Mouse (Mus musculus) embryonic facial prominence, embryonic 12.5 days (tissue): Measurements from ENCODE around the gene Susd4. TPM values are rescaled to one million over a fixed set of nuclear protein-coding genes. Genes with fewer than 3 reads are reported as not detected.

Source experiments
- ATAC-seq: fragments of 200-750 bp; cut with Nextera tagmentation; 2 replicates; pipeline ENCODE4 v1.8.0; 2017; ENCODE audit not compliant: insufficient number of reproducible peaks, insufficient read depth, low FRiP score, low TSS enrichment
- H3K27ac ChIP-seq: fragments of 300-500 bp; sonication (generic); 2 replicates; pipeline ENCODE4 v1.5.1; 2016; ENCODE audit warnings: mild to moderate bottlenecking
- H3K27me3 ChIP-seq: fragments of 300-500 bp; sonication (generic); 2 replicates; pipeline ENCODE4 v1.6.1; 2016; ENCODE audit warnings: mild to moderate bottlenecking, moderate library complexity
- H3K36me3 ChIP-seq: fragments of 300-500 bp; sonication (generic); 2 replicates; pipeline ENCODE4 v1.6.1; 2016; ENCODE audit warnings: mild to moderate bottlenecking
- H3K4me1 ChIP-seq: fragments of 300-500 bp; sonication (generic); 2 replicates; pipeline ENCODE4 v1.6.1; 2016
- H3K4me2 ChIP-seq: fragments of 300-500 bp; sonication (generic); replicated peaks from 2 replicates; pipeline ENCODE4 v1.6.1; 2016; ENCODE audit warnings: mild to moderate bottlenecking, moderate library complexity
- H3K4me3 ChIP-seq: fragments of 300-500 bp; sonication (generic); 2 replicates; pipeline ENCODE4 v1.5.1; 2016; ENCODE audit warnings: mild to moderate bottlenecking
- H3K9ac ChIP-seq: fragments of 300-500 bp; sonication (generic); 2 replicates; pipeline ENCODE4 v1.6.1; 2016; ENCODE audit warnings: mild to moderate bottlenecking, moderate library complexity
- H3K9me3 ChIP-seq: fragments of 300-500 bp; sonication (generic); 2 replicates; pipeline ENCODE4 v1.6.1; 2016; ENCODE audit warnings: mild to moderate bottlenecking, moderate library complexity
- WGBS: fragments of 180-500 bp; shearing (Covaris S2); methylation state at CpG from one replicate; pipeline ENCODE4 v1.1.7; 2016; 5-methylcytosine and 5-hydroxymethylcytosine counted together
- polyA plus RNA-seq: library from polyadenylated mRNA; unstranded; fragments of >200 nt; fragmentation: Nextera tagmentation; extraction: Ambion mirVana; gene quantifications from 2 replicates; pipeline ENCODE4 v1.2.1, GENCODE M21; 2016

Susd4 gene
- polyA plus RNA-seq, 1 experiment from 2014 or later = 15.7 TPM

DNA sequence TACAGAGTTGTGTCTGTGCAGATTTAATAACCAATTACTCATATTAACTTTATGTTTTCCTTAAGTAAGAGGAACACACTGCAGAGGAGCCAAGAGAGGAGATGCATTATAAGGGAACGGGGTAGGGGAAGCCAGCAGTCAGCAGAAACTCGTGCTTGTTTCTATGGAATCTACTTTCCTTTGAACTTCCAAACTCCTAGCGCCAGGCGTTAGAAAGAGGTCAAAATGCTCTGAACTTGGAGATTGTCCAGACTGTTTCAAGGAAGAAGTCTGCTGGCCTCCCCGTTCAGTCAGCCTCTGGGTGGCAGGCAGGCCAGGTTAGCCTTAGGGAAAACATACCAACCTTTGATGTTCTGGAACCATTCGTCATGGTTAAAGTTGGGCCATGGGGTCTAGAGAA is 25.2 kb downstream of the Susd4 start:
- Histone ChIP-seq H3K4me2 (no peak overlapping the region), H3K4me3 (no peak overlapping the region)
- no peak for ATAC-seq

DNA sequence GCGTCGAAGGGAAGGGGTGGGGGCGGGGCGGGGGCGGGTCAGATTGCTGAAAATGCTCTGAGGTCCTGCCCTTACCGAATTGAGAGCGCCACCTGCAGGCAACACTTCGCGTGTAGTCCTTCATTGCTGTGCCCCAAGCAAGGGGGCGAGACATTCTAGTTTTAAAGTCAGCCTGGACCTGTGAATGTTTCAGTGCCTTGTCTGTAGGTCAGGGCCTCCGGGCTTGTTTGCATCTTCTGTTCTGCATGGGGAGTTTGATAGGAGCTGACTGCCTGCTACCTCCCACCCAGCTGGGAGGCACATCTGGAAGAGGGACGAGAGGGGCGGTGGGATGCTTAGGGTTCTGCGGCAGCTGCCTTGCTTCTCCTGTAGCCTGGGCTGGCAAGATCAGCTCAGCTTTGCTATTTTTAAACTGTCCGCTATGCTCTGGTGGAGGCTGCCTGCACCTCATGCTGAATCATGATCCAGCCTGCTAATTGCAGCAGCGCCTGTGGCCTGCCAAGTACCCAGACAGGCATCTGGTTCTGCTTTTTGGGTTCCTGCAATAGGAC is 28.9 kb downstream of the Susd4 start:
- Histone ChIP-seq H3K9me3 (no peaks in the 10 kb centered on the region), H3K4me3 (no peak overlapping the region), H3K4me2 (peak overlapping the region; percentile 32), H3K4me1 (peaks cover 20% of the 10 kb centered on the region), H3K36me3 (no peaks in the 10 kb centered on the region), H3K9ac (no peak overlapping the region), H3K27ac (peak overlapping the region; percentile 36; the same call in 1 of the 2 replicates), H3K27me3 (no peaks in the 10 kb centered on the region)
- 0 out of 2 replicates have a peak, but pooled peaks have one; percentile 55 for ATAC-seq
- 9% methylated on average over 16 of the region's 16 CpGs for WGBS

More for the DNA sequence above, 25.2 kb downstream of the Susd4 start:
- no peak overlapping the region for H3K27ac ChIP-seq
- 47% methylated on average over 6 of the region's 6 CpGs for WGBS
- H3K27me3 ChIP-seq = no peaks in the 10 kb centered on the region
- H3K9me3 ChIP-seq = no peaks in the 10 kb centered on the region
- no peak overlapping the region for H3K9ac ChIP-seq
- H3K4me1 ChIP-seq = peaks cover 26% of the 10 kb centered on the region
- no peaks in the 10 kb centered on the region for H3K36me3 ChIP-seq

DNA sequence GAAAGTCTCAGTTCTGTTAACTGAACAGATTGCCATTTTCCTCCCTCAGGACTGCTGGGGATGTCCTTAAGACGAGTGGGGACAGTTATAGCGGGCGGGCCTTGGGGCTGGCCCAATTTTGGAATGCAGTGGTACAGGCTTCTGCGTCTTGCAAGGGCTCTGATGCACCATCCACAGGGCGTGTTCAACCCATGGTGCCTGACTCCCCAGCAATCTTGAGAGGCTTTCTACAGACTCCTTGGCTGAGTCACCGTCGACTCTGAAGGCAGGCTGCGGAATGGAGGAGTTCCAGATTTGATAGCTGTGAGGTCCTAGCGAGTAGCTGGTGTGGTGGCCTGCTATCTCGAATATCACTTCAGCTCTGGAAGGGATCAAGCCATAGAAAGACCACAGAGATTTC is 30.6 kb downstream of the Susd4 start:
- Histone ChIP-seq H3K4me1 (peaks cover 15% of the 10 kb centered on the region), H3K4me3 (no peak overlapping the region), H3K27ac (no peak overlapping the region), H3K36me3 (no peaks in the 10 kb centered on the region), H3K27me3 (no peaks in the 10 kb centered on the region), H3K9me3 (no peaks in the 10 kb centered on the region), H3K9ac (no peak overlapping the region), H3K4me2 (no peak overlapping the region)
- ATAC-seq = no peak
- WGBS = 87% methylated on average over 10 of the region's 10 CpGs

DNA sequence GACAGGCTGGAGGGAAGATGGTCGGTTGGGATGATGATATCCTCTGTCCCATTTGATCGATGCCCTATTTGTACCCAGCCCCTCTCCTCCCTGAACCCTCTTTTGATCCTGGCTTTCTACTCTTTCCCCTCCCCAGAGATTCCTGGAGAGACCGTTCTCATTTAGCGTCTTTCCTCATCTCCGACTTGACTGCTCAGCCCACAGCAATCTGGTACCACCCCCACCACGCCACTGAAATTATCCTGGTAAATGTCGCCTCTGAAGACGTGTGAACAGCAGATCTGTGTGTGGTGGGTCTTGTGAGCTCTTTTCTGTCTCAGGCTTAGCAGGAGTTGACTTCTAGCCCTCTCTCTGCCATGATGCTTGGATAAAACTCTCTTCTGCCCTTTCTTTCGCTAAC is 31.0 kb downstream of the Susd4 start:
- WGBS = 85% methylated on average over 9 of the region's 9 CpGs
- no peaks in the 10 kb centered on the region for H3K9me3 ChIP-seq

DNA sequence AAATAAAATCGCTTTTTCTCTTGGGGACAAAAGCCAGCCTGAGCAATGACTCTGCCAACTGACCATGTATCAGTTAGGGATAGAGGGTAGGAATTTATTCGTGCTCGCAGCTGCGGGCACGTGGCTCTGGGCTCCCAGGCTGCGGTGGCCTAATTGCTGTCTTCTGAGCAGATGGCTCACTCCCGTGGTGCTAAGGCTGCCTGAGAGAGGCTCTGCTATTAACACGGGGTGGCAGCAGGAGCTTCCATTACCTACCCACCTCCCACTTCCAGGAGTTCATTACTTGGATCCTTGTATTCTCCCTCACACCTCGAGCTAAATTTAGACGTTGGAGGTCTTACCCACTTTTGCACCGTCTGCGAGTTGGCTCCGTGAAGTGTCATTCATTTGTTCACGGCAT is 33.4 kb downstream of the Susd4 start:
- 80% methylated on average over 14 of the region's 14 CpGs for WGBS
- H3K4me2 ChIP-seq = no peak overlapping the region
- no peaks in the 10 kb centered on the region for H3K27me3 ChIP-seq
- no peaks in the 10 kb centered on the region for H3K9me3 ChIP-seq
- ATAC-seq = no peak
- H3K36me3 ChIP-seq = no peaks in the 10 kb centered on the region
- H3K27ac ChIP-seq = no peak overlapping the region
- peaks cover 14% of the 10 kb centered on the region for H3K4me1 ChIP-seq
- H3K9ac ChIP-seq = no peak overlapping the region
- no peak overlapping the region for H3K4me3 ChIP-seq

More for the DNA sequence above, 31.0 kb downstream of the Susd4 start:
- no peak overlapping the region for H3K9ac ChIP-seq
- no peak overlapping the region for H3K4me2 ChIP-seq
- H3K27me3 ChIP-seq = no peaks in the 10 kb centered on the region
- H3K4me3 ChIP-seq = no peak overlapping the region
- peaks cover 15% of the 10 kb centered on the region for H3K4me1 ChIP-seq
- no peak for ATAC-seq
- H3K36me3 ChIP-seq = no peaks in the 10 kb centered on the region
- H3K27ac ChIP-seq = no peak overlapping the region

DNA sequence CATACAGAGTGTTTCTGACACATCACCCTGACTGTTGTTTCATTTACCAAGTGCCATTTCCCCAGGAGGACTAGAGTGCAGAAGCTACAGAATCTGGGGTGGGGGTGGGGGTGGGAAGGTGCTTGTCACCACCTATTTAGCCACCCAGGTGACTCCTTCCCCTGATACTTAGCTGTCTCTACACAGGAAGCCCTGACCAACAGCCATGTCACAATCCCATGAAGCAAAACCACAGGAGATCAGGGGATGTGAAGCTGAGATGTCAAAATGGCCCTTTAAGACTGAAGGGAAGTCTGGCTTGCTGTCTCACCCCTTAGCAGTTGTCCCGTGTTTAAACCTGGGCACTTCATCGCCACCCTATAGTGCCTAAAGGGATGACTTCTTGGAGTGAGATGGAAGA is 37.9 kb downstream of the Susd4 start:
- WGBS = 70% methylated on average over 2 of the region's 2 CpGs
- H3K27ac ChIP-seq = no peak overlapping the region
- no peaks in the 10 kb centered on the region for H3K36me3 ChIP-seq
- H3K4me1 ChIP-seq = no peaks in the 10 kb centered on the region
- H3K4me2 ChIP-seq = no peak overlapping the region
- no peak overlapping the region for H3K9ac ChIP-seq
- ATAC-seq = no peak
- no peaks in the 10 kb centered on the region for H3K27me3 ChIP-seq
- H3K9me3 ChIP-seq = no peaks in the 10 kb centered on the region
- no peak overlapping the region for H3K4me3 ChIP-seq

DNA sequence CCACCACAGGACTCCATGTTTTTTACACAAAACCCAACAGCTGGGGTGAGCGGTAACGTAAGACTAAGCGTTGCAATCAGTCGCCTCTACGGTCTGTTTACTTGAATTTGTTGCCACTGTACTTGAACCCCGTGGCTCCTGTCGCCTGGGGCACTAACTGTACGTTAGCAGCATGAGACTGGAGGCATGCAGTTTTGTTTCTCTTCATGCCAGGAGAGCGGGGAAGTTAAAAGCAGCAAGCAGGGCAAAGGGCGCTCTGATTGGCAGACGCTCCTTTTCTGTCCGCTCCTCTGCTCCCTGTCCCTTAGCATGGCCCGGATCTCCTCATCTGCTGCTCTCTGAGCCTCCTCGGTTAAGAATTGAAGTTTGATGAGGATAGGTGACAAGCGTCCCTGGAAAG is 39.2 kb downstream of the Susd4 start:
- Histone ChIP-seq H3K4me1 (no peaks in the 10 kb centered on the region), H3K4me2 (no peak overlapping the region), H3K27me3 (no peaks in the 10 kb centered on the region), H3K36me3 (no peaks in the 10 kb centered on the region), H3K27ac (no peak overlapping the region), H3K9me3 (no peaks in the 10 kb centered on the region), H3K4me3 (no peak overlapping the region), H3K9ac (no peak overlapping the region)
- ATAC-seq = no peak
- 66% methylated on average over 15 of the region's 15 CpGs for WGBS

DNA sequence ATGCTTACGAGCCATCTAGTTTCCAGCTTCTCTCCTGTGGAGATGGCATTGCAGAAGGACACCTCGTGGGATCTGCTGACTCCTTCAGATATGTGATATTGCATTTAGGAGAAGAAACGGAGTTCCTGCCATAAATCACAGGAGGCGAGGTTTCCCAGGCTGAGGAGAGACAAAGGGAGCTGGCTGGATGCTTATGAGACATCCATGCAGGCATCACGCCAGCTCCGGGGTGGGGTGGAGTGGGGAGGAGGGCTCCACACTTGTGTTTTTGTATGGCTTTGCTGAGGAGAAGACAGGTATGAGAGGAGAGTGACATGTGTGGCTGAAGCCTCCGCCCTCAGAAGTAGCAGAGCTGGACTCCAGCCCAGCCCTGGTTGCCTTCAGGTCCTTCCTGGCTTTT is 50.3 kb downstream of the Susd4 start:
- Histone ChIP-seq H3K9me3 (no peaks in the 10 kb centered on the region), H3K4me1 (peaks cover 7% of the 10 kb centered on the region; the same call in 1 of the 2 replicates), H3K36me3 (no peaks in the 10 kb centered on the region), H3K4me2 (no peak overlapping the region), H3K4me3 (no peak overlapping the region), H3K27me3 (no peaks in the 10 kb centered on the region), H3K27ac (no peak overlapping the region), H3K9ac (no peak overlapping the region)
- ATAC-seq = no peak
- 86% methylated on average over 7 of the region's 7 CpGs for WGBS

DNA sequence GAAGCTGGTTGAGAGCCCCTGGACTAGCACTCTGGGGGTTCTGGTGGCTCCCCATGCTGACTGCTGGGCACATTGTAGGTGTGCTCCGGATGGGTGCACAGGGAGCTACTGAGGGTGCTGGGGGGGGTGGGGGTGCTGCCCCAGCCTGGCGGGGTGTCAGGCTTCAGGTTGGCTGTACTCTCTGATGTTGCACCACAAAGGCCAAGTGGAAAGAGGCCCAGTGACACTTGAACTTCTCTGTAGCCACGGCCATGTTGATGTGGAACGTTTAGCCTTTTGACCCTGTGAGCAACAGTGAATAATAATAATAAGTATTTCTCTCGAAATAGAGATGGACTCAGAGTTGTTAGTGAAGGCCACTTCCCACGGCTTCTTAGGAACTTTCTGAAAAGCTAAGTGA is 50.9 kb downstream of the Susd4 start:
- Histone ChIP-seq H3K9me3 (no peaks in the 10 kb centered on the region), H3K4me2 (no peak overlapping the region), H3K9ac (no peak overlapping the region), H3K4me3 (no peak overlapping the region), H3K36me3 (no peaks in the 10 kb centered on the region), H3K27ac (no peak overlapping the region), H3K27me3 (no peaks in the 10 kb centered on the region), H3K4me1 (peaks cover 10% of the 10 kb centered on the region; the same call in 1 of the 2 replicates)
- ATAC-seq = no peak
- 86% methylated on average over 6 of the region's 6 CpGs for WGBS

DNA sequence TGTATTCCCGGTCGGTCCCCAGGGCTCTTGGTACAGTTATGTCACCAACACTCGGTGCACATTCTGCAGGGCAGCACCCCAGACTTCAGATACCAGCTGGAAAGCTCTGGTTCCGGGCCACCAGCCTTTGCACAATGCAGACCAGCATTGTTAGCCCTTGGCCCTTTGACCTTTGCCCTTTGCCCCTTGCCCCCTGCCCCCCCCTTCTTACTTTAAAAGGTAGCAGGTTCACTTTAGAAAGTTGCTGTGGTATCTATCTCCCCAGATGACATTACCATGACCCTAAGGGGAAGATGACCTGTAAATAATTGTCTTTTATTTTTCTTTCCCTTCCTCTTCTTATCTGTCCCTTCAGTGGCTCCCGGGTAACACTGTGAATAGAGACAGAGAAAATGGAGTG is 53.4 kb downstream of the Susd4 start:
- Histone ChIP-seq H3K4me1 (peaks cover 10% of the 10 kb centered on the region; the same call in 1 of the 2 replicates), H3K4me3 (no peak overlapping the region), H3K27ac (no peak overlapping the region), H3K36me3 (no peaks in the 10 kb centered on the region), H3K9me3 (no peaks in the 10 kb centered on the region), H3K27me3 (no peaks in the 10 kb centered on the region), H3K4me2 (no peak overlapping the region), H3K9ac (no peak overlapping the region)
- 44% methylated on average over 5 of the region's 5 CpGs for WGBS
- ATAC-seq = no peak

DNA sequence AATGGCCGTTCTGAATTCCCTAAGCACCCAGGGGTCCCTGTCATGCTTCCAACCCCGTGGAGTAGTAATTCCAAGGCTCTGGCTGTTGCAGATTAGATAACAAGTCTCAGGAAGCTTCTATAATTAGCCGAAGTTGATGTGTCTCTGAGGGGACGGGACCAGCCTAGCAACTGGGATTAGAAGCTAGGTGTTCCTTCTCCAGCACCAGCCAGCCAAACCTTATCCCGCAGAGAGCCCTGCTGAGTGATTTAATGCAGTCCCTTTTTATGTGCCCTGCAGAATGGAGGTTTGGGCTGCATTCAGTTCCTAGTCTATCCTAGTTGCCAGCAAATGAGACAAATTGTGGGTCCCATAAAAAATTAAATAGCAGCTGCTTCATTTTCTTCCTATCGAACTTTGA is 54.0 kb downstream of the Susd4 start:
- no peak overlapping the region for H3K4me3 ChIP-seq
- H3K4me1 ChIP-seq = peaks cover 10% of the 10 kb centered on the region; the same call in 1 of the 2 replicates
- H3K27me3 ChIP-seq = no peaks in the 10 kb centered on the region
- H3K36me3 ChIP-seq = no peaks in the 10 kb centered on the region
- H3K27ac ChIP-seq = no peak overlapping the region
- H3K9ac ChIP-seq = no peak overlapping the region
- 24% methylated on average over 6 of the region's 6 CpGs for WGBS
- H3K4me2 ChIP-seq = no peak overlapping the region
- no peaks in the 10 kb centered on the region for H3K9me3 ChIP-seq
- no peak for ATAC-seq

DNA sequence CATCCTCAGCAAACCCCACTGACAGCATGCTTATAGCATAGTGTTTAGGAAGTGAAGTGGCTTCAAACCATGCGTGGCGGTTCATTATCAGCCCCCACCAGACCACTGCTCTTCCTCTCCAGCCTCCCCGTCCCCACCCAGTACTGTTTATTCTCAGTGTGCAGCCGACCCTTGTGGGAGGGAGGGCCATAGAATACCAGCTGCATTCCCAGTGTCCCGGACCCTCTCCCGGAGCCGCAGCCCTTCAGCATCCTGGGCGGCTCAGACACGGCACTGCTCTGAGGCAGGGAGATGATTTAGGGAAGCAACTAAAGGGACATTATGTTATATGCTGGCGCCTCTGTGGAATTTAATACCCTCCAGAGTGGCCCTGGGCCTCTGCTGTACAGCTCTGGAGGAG is 55.3 kb downstream of the Susd4 start:
- 43% methylated on average over 10 of the region's 10 CpGs for WGBS
- no peak overlapping the region for H3K4me2 ChIP-seq

More for the DNA sequence above, 55.3 kb downstream of the Susd4 start:
- no peak for ATAC-seq
- no peak overlapping the region for H3K9ac ChIP-seq
- H3K9me3 ChIP-seq = no peaks in the 10 kb centered on the region
- H3K4me1 ChIP-seq = peaks cover 10% of the 10 kb centered on the region; the same call in 1 of the 2 replicates
- H3K27ac ChIP-seq = no peak overlapping the region
- no peaks in the 10 kb centered on the region for H3K36me3 ChIP-seq
- H3K4me3 ChIP-seq = no peak overlapping the region
- H3K27me3 ChIP-seq = no peaks in the 10 kb centered on the region
